Mouse (Mus musculus) MEL (cell line): ENCODE results near the gene Adamts2.
A peak's percentile ranks its signal among the peaks of the same experiment; 100 is the strongest.

ENCODE experiments used
- CTCF ChIP-seq, 3 experiments: IDR thresholded peaks in 2 of 3; conservative IDR thresholded peaks in 1 of 3; 2 replicates each; pipeline ENCODE4 v1.5.1; 2011 to 2012; ENCODE audit warnings: low read length in 3 of 3, low read depth in 2 of 3, mild to moderate bottlenecking in 2 of 3, improper control_type of control experiment in 1 of 3, inconsistent platforms in 1 of 3, mixed read lengths in 1 of 3, moderate library complexity in 1 of 3; ENCODE audit not compliant: control insufficient read depth in 1 of 3, insufficient read depth in 1 of 3, poor library complexity in 1 of 3, severe bottlenecking in 1 of 3
- HCFC1 ChIP-seq: IDR thresholded peaks from 2 replicates; pipeline ENCODE4 v1.6.1; 2012; ENCODE audit warnings: low read depth, mild to moderate bottlenecking, inconsistent platforms, low read length, improper control_type of control experiment, moderate library complexity
- NRF1 ChIP-seq: IDR thresholded peaks from 2 replicates; pipeline ENCODE4 v1.6.1; 2014; ENCODE audit warnings: low read depth, mild to moderate bottlenecking, inconsistent platforms, low read length, improper control_type of control experiment, moderate library complexity; ENCODE audit not compliant: poor library complexity, insufficient read depth, severe bottlenecking

GRCm38 (mm10) chr11:50767039-50767438, 165.2 kb downstream of the Adamts2 start:
- TF ChIP-seq HCFC1: no peak
- TF ChIP-seq CTCF (IDR thresholded peaks at IDR 0.05 in 2 of 3, conservative IDR thresholded peaks at IDR 0.05 in 1 of 3; ENCODE audit: control insufficient read depth in 1 of 3, insufficient read depth in 1 of 3, low read depth in 2 of 3, low read length in 3 of 3, poor library complexity in 1 of 3, severe bottlenecking in 1 of 3): peak; percentile 58 to 75 (median 74)
- TF ChIP-seq NRF1: no peak
